Mouse (Mus musculus) lung, embryonic 16.5 days (tissue): Measurements from ENCODE around the gene Gm49369. TPM values are rescaled to one million over a fixed set of nuclear protein-coding genes. Genes with fewer than 3 reads are reported as not detected.

Source experiments
- ATAC-seq: fragments of 200-750 bp; cut with Nextera tagmentation; 2 replicates; pipeline ENCODE4 v1.8.0; 2017; ENCODE audit warnings: low read depth, mild to moderate bottlenecking, moderate library complexity
- H3K27ac ChIP-seq: fragments of 300-500 bp; sonication (generic); 2 replicates; pipeline ENCODE4 v1.5.1; 2014; ENCODE audit warnings: mild to moderate bottlenecking, control low read depth, low read length
- H3K27me3 ChIP-seq: fragments of 300-500 bp; sonication (generic); 2 replicates; pipeline ENCODE4 v1.6.1; 2014; ENCODE audit warnings: low read depth, low read length, mixed read lengths; ENCODE audit not compliant: control insufficient read depth, insufficient read depth
- H3K36me3 ChIP-seq: fragments of 300-500 bp; sonication (generic); 2 replicates; pipeline ENCODE4 v1.6.1; 2014; ENCODE audit warnings: low read length; ENCODE audit not compliant: control insufficient read depth, insufficient read depth
- H3K4me1 ChIP-seq: fragments of 300-500 bp; sonication (generic); replicated peaks from 2 replicates; pipeline ENCODE4 v1.6.1; 2014; ENCODE audit warnings: low read length, mixed read lengths; ENCODE audit not compliant: control insufficient read depth, insufficient read depth
- H3K4me2 ChIP-seq: fragments of 300-500 bp; sonication (generic); 2 replicates; pipeline ENCODE4 v1.6.1; 2014; ENCODE audit warnings: low read depth, low read length, control low read depth
- H3K4me3 ChIP-seq: fragments of 300-500 bp; sonication (generic); 2 replicates; pipeline ENCODE4 v1.5.1; 2014; ENCODE audit warnings: mild to moderate bottlenecking, low read length, control low read depth
- H3K9ac ChIP-seq: fragments of 300-500 bp; sonication (generic); 2 replicates; pipeline ENCODE4 v1.6.1; 2014; ENCODE audit warnings: low read length, control low read depth
- H3K9me3 ChIP-seq: fragments of 300-500 bp; sonication (generic); 2 replicates; pipeline ENCODE4 v1.6.1; 2016; ENCODE audit warnings: low read length; ENCODE audit not compliant: control insufficient read depth
- WGBS: fragments of 180-500 bp; shearing (Covaris S2); extraction: QIAGEN DNeasy Blood & Tissue Kit; methylation state at CpG from one replicate; pipeline ENCODE4 v1.1.7; 2014; 5-methylcytosine and 5-hydroxymethylcytosine counted together
- polyA plus RNA-seq: library from polyadenylated mRNA; unstranded; fragments of >200 nt; fragmentation: Nextera tagmentation; extraction: Ambion mirVana; gene quantifications from 2 replicates; pipeline ENCODE4 v1.2.1, GENCODE M21; 2015

Gene Gm49369
- polyA plus RNA-seq, 1 experiment from 2014 or later, result 3.2 TPM

DNA sequence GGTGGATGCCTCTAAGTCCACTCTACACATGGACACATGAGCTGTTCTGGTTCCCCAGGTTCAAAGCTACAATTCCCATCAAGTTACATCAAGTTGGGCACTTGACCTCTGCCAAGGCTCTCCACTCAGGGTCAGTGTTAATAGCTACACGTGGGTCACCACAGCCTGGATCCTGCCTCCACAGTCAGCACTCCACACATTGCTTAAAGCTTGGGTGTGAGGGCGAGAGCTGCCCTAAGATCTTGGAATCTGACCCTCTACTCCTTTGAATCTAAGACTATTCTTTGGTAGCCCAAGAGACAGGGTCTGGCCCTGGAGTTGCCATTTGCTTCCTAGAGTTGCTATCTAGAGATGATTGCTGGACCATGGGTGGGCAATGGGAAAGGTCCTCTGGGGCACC is 6.3 kb upstream of the Gm49369 start:
- ATAC-seq, result no peak
- no peak overlapping the region for H3K4me3 ChIP-seq
- H3K36me3 ChIP-seq, result peaks cover 4% of the 10 kb centered on the region
- peaks cover 16% of the 10 kb centered on the region for H3K4me1 ChIP-seq
- H3K27ac ChIP-seq, result no peak overlapping the region
- no peak overlapping the region for H3K4me2 ChIP-seq
- WGBS, result 91% methylated on average over 2 of the region's 2 CpGs
- H3K27me3 ChIP-seq, result no peaks in the 10 kb centered on the region
- H3K9ac ChIP-seq, result no peak overlapping the region
- H3K9me3 ChIP-seq, result no peaks in the 10 kb centered on the region

- H3K27ac ChIP-seq, result peak overlapping the region; percentile 72; the same call in 1 of the 2 replicates
- peaks cover 16% of the 10 kb centered on the region for H3K4me1 ChIP-seq
- no peaks in the 10 kb centered on the region for H3K27me3 ChIP-seq
- H3K9me3 ChIP-seq, result no peaks in the 10 kb centered on the region
- peaks cover 6% of the 10 kb centered on the region for H3K36me3 ChIP-seq
- ATAC-seq, result no peak
- H3K4me2 ChIP-seq, result peak overlapping the region; percentile 93
- 90% methylated on average over 1 of the region's 1 CpGs for WGBS
- H3K9ac ChIP-seq, result peak overlapping the region; percentile 37; the same call in 1 of the 2 replicates
- peak overlapping the region; percentile 81 for H3K4me3 ChIP-seq
Observed at GRCm38 (mm10) chr7:142388198-142388597, 5.7 kb upstream of the Gm49369 start.

DNA sequence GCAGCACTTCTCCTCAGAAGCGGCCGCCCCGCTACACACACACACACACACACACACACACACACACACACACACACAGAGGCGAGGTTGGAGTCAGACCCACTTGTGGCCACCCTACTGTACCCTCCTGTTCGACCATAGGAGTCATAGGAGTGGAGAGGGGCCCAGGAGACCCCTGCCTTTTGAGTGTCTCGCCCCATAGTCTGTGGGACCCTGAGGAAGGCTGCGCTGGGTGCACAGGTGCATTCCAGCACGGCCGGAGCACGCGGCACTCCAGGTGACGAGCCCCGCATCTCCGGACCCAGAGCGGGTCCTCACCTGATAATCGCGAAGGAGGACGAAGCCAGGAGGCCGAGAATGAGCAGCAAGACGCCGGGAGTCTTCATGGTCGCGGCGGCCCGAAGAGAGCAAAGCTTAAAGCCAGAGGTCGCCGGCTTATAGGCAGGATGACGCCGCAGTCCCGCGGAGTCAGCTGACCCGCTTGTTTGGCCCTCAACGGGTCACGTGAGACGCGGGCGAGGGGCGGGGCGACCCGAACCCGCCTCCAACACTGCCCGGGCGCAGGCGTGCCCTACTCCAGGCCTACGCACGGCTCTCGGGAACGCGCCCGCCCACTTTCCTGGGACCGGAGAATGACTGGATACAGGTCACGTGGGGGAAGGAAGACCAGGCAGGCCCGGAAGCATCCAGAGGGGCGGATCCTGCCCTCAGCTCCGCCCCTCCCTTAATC is 5.1 kb upstream of the Gm49369 start, which contains the start of gene Ctsd:
TSS of gene Ctsd (minus strand) at position 620 of the 730 bp plus-strand sequence.
- peak within 1 kb of the TSS; percentile 72 for H3K27ac ChIP-seq
- H3K36me3 ChIP-seq, result peaks cover 6% of the 10 kb centered on the region
- H3K9me3 ChIP-seq, result no peaks in the 10 kb centered on the region
- no peaks in the 10 kb centered on the region for H3K27me3 ChIP-seq
- peak within 1 kb of the TSS; percentile 93 for H3K4me2 ChIP-seq
- peak within 1 kb of the TSS; percentile 89 for H3K9ac ChIP-seq
- H3K4me3 ChIP-seq, result peak within 1 kb of the TSS; percentile 81
- ATAC-seq, result peak; percentile 98
- under 1% methylated on average over 55 of the region's 55 CpGs for WGBS
- H3K4me1 ChIP-seq, result peaks cover 16% of the 10 kb centered on the region

- H3K4me3 ChIP-seq, result peak overlapping the region; percentile 81
- no peak overlapping the region for H3K27ac ChIP-seq
- H3K4me2 ChIP-seq, result peak overlapping the region; percentile 93
- H3K27me3 ChIP-seq, result no peaks in the 10 kb centered on the region
- peaks cover 16% of the 10 kb centered on the region for H3K4me1 ChIP-seq
- no peak for ATAC-seq
- 45% methylated on average over 6 of the region's 6 CpGs for WGBS
- peak overlapping the region; percentile 89 for H3K9ac ChIP-seq
- peaks cover 14% of the 10 kb centered on the region for H3K36me3 ChIP-seq
- H3K9me3 ChIP-seq, result no peaks in the 10 kb centered on the region
Observed at GRCm38 (mm10) chr7:142386621-142387201, 4.2 kb upstream of the Gm49369 start.

DNA sequence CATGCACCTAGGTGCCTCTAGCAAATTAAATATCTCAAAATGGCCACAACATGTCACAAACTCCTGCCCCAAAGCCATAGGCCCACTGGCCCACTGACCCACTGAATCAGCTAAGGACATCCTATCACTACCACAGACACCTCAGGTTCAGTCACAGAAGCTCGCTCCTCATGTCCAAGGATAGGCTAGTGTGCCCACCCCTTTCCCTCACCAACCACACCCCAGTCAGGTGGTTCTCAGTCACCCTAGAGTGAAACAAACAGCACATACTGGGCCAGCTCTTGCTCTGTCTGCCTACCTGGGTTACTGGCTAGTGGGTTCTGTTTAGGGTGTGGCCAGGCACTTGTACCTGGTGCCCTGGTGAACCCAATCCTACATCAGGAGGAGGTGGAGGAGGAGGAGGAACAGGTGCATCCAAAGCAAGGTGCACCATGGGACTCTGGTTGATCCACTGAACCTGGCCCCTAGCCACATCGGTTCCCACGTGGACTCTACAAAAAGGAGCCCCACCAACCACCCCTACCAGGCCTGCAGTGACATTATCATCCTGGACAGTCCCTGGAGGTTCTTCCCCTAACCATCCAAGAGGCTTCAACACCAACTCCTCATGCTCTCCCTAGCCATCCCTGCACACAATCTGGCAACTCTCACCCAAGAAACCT is 3.4 kb upstream of the Gm49369 start:
- Histone ChIP-seq H3K36me3 (peaks cover 18% of the 10 kb centered on the region), H3K4me1 (peaks cover 16% of the 10 kb centered on the region), H3K4me3 (peak overlapping the region; percentile 81), H3K9me3 (no peaks in the 10 kb centered on the region), H3K27ac (no peak overlapping the region), H3K4me2 (peak overlapping the region; percentile 93), H3K9ac (peak overlapping the region; percentile 89; the same call in 1 of the 2 replicates), H3K27me3 (no peaks in the 10 kb centered on the region)
- ATAC-seq, result no peak
- 84% methylated on average over 3 of the region's 3 CpGs for WGBS

DNA sequence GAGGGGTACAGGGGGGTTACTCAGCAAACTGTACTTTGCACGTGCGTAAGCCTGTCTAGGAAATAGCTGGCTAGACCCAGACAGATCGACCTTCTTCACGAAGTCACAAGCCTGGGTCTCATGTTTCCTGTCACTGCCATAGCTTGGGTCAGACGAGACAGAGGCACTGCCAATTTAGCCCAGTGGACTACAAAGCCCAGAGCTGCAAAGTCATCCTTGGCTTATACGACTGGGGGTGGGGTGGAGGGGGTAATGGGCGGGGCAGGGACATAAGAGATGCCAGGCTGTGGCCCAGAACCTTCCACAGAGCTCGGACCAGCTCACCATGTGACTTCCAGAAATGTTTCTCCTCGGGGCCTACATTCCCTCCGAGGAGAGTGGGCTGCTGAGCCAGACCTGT is 1.8 kb upstream of the Gm49369 start:
- no peak overlapping the region for H3K9ac ChIP-seq
- H3K36me3 ChIP-seq, result peaks cover 33% of the 10 kb centered on the region
- 83% methylated on average over 10 of the region's 10 CpGs for WGBS
- no peak overlapping the region for H3K4me2 ChIP-seq
- H3K27me3 ChIP-seq, result no peaks in the 10 kb centered on the region
- ATAC-seq, result no peak
- no peak overlapping the region for H3K4me3 ChIP-seq
- H3K4me1 ChIP-seq, result peaks cover 16% of the 10 kb centered on the region
- no peak overlapping the region for H3K27ac ChIP-seq
- H3K9me3 ChIP-seq, result no peaks in the 10 kb centered on the region

DNA sequence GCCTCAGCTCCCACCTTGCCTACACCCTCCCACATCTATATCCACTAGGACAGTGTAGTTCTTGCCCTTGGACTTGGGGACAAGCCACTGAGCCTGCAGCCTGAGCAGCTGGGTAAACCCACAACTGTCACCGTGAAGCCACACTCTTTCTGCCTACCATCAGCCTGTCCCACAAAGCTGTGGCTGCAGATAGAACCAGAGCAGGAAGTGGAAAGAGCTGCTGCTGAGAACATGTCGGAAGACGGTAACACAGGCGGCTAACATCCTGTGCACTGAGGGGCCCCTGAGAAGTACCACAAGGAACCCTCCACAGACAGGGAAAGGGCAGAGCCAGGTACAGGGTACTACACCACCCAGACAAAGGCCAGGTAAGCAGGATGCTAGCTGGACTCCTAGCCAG is 1.3 kb downstream of the Gm49369 start:
- Histone ChIP-seq H3K9me3 (no peaks in the 10 kb centered on the region), H3K4me2 (no peak overlapping the region), H3K4me1 (peaks cover 4% of the 10 kb centered on the region), H3K36me3 (peaks cover 56% of the 10 kb centered on the region), H3K9ac (no peak overlapping the region), H3K27ac (no peak overlapping the region), H3K27me3 (no peaks in the 10 kb centered on the region), H3K4me3 (no peak overlapping the region)
- ATAC-seq, result no peak
- WGBS, result 86% methylated on average over 4 of the region's 4 CpGs

- no peak for ATAC-seq
- H3K9ac ChIP-seq, result no peak overlapping the region
- no peaks in the 10 kb centered on the region for H3K27me3 ChIP-seq
- no peaks in the 10 kb centered on the region for H3K9me3 ChIP-seq
- H3K4me1 ChIP-seq, result no peaks in the 10 kb centered on the region
- no peak overlapping the region for H3K27ac ChIP-seq
- 59% methylated on average over 6 of the region's 6 CpGs for WGBS
- no peak overlapping the region for H3K4me2 ChIP-seq
- no peak overlapping the region for H3K4me3 ChIP-seq
- peaks cover 60% of the 10 kb centered on the region for H3K36me3 ChIP-seq
Observed at GRCm38 (mm10) chr7:142379186-142379585, 3.3 kb downstream of the Gm49369 start.

DNA sequence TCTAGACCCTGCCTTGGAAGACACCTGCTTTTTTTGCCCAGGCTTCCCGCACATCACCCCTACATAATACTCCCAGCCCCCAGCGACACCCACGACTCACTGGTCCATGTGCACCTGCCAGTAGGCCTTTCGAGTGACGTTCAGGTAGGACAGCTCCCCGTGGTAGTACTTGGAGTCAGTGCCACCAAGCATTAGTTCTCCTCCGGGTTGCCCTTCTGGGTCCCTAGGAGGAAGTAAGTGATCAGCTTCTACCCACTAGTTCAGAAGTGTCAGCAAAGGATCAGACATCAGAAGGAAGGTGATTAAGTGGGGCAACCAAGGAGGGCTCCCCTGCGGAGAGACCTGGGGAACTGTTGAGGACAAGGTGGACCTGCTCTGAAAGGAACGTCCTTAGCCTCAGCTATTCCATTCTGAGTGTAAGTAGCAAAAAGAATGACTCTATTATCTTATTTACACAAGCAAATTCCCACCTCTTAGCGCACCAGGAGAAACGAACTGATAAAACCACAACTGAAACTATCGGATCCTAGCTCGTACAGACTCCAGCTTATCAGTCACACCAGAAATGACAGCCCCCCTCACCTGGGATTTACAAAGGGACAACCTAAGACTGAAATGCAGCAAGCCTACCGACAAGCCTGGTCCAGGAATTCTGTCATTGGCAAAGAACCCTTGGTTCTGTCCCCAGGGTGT is 5.1 kb downstream of the Gm49369 start:
- WGBS, result 69% methylated on average over 14 of the region's 14 CpGs

More for the DNA sequence above, 5.1 kb downstream of the Gm49369 start:
- no peak overlapping the region for H3K9ac ChIP-seq
- H3K9me3 ChIP-seq, result no peaks in the 10 kb centered on the region
- H3K4me3 ChIP-seq, result no peak overlapping the region
- H3K4me1 ChIP-seq, result peaks cover 5% of the 10 kb centered on the region
- no peak overlapping the region for H3K4me2 ChIP-seq
- peaks cover 8% of the 10 kb centered on the region for H3K27me3 ChIP-seq
- no peak for ATAC-seq
- H3K36me3 ChIP-seq, result peaks cover 55% of the 10 kb centered on the region
- no peak overlapping the region for H3K27ac ChIP-seq
